Mouse (Mus musculus) midbrain, embryonic 12.5 days (tissue): Measurements from ENCODE around the gene Ngrn. TPM values are rescaled to one million over a fixed set of nuclear protein-coding genes. Genes with fewer than 3 reads are reported as not detected.

Source experiments
- ATAC-seq: fragments of 200-750 bp; cut with Nextera tagmentation; 2 replicates; pipeline ENCODE4 v1.8.0; 2017; ENCODE audit warnings: low read depth, moderate TSS enrichment, moderate library complexity; ENCODE audit not compliant: low FRiP score
- H3K27ac ChIP-seq: fragments of 300-500 bp; sonication (generic); replicated peaks from 2 replicates; pipeline ENCODE4 v1.5.1; 2016; ENCODE audit warnings: mild to moderate bottlenecking
- H3K27me3 ChIP-seq: fragments of 300-500 bp; sonication (generic); 2 replicates; pipeline ENCODE4 v1.6.1; 2016; ENCODE audit warnings: mild to moderate bottlenecking
- H3K36me3 ChIP-seq: fragments of 300-500 bp; sonication (generic); 2 replicates; pipeline ENCODE4 v1.6.1; 2016
- H3K4me1 ChIP-seq: fragments of 300-500 bp; sonication (generic); 2 replicates; pipeline ENCODE4 v1.6.1; 2016
- H3K4me2 ChIP-seq: fragments of 300-500 bp; sonication (generic); replicated peaks from 2 replicates; pipeline ENCODE4 v1.6.1; 2016; ENCODE audit warnings: mild to moderate bottlenecking, moderate library complexity
- H3K4me3 ChIP-seq: fragments of 300-500 bp; sonication (generic); 2 replicates; pipeline ENCODE4 v1.5.1; 2016; ENCODE audit warnings: mild to moderate bottlenecking
- H3K9ac ChIP-seq: fragments of 300-500 bp; sonication (generic); replicated peaks from 2 replicates; pipeline ENCODE4 v1.6.1; 2016; ENCODE audit warnings: mild to moderate bottlenecking, moderate library complexity
- H3K9me3 ChIP-seq: fragments of 300-500 bp; sonication (generic); 2 replicates; pipeline ENCODE4 v1.6.1; 2016; ENCODE audit warnings: mild to moderate bottlenecking
- WGBS: fragments of 180-500 bp; shearing (Covaris S2); methylation state at CpG from one replicate; pipeline ENCODE4 v1.1.7; 2016; 5-methylcytosine and 5-hydroxymethylcytosine counted together
- polyA plus RNA-seq: library from polyadenylated mRNA; unstranded; fragments of >200 nt; fragmentation: Nextera tagmentation; extraction: Ambion mirVana; gene quantifications from 2 replicates; pipeline ENCODE4 v1.2.1, GENCODE M21; 2016

The Ngrn gene
- polyA plus RNA-seq, 1 experiment from 2014 or later = 57.5 TPM

GRCm38 (mm10) chr7:80264606-80265005 is 3.6 kb downstream of the Ngrn start:
- H3K36me3 ChIP-seq = peaks cover 33% of the 10 kb centered on the region
- H3K9ac ChIP-seq = no peak overlapping the region
- H3K9me3 ChIP-seq = no peaks in the 10 kb centered on the region
- 96% methylated on average over 12 of the region's 12 CpGs for WGBS
- H3K4me1 ChIP-seq = peaks cover 23% of the 10 kb centered on the region
- no peak overlapping the region for H3K4me3 ChIP-seq
- ATAC-seq = no peak
- H3K4me2 ChIP-seq = no peak overlapping the region
- H3K27me3 ChIP-seq = peaks cover 6% of the 10 kb centered on the region
- no peak overlapping the region for H3K27ac ChIP-seq

DNA sequence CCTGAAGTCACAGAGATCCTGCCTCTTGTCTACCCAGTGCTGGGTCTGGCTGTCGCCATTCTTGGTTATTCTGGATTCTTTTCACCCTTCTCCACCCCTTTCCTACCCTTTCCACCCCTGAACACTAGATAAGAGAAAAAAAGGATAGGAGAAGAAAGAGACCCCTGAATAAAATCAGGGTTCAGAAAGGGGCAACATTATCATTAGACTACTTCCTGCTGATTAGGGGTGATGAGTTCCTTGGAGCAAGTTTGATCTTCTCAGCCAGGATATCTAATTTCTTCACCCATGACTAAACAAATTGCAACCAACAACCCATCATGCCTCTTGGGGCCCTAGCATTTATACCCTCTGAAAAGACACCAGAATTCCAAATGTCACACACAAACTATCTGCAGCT is 6.7 kb downstream of the Ngrn start:
- peaks cover 23% of the 10 kb centered on the region for H3K4me1 ChIP-seq
- H3K27ac ChIP-seq = no peak overlapping the region
- H3K4me3 ChIP-seq = no peak overlapping the region
- no peak overlapping the region for H3K4me2 ChIP-seq
- no peak for ATAC-seq
- peaks cover 40% of the 10 kb centered on the region for H3K36me3 ChIP-seq
- no peaks in the 10 kb centered on the region for H3K27me3 ChIP-seq
- H3K9ac ChIP-seq = no peak overlapping the region
- H3K9me3 ChIP-seq = no peaks in the 10 kb centered on the region
- WGBS = 74% methylated on average over 1 of the region's 1 CpGs

DNA sequence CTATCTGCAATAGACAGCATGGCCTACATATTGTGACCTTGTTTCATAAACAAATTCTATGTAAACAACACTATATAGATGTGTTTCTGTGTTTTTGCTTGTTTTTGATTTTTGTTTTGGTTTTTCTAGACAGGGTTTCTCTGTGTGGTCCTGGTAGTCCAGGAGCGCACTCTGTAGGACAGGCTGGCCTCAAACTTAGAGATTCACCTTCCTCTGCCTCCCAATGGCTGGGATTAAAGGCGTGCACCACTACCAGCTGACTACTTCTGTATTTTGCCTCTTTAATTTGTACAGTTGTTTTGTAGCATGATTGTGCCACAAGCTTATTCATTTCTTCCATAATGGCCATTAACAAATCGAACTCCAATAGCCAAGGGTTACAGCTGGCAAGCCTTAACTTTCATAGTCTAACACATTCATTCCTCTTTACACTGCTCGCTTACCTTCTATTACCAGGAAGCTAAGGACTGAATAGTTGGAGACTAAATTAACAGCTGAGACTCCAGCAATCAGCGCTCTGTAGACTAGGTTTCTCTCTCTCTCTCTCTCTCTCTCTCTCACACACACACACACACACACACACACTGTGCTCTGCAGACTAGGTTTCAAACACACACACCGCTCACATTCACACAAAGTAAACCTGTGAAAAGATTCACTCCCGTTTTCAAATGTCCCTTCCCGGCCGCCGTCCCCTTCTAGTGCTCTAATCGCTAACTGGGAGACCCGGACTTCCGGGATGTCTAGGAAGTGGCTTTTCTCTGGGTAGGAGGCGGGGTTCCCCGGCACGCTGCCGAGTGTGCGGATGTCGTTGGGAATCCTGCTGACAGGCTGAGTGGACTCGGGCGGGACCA is 8.1 kb downstream of the Ngrn start, which contains the start of gene Vps33b:
Vps33b (plus strand) TSS at position 753 of the 854 bp plus-strand sequence.
- H3K36me3 ChIP-seq = peaks cover 51% of the 10 kb centered on the region
- ATAC-seq = peak; percentile 90
- 4% methylated on average over 21 of the region's 21 CpGs for WGBS
- peak within 1 kb of the TSS; percentile 92 for H3K4me2 ChIP-seq
- no peaks in the 10 kb centered on the region for H3K27me3 ChIP-seq
- H3K9ac ChIP-seq = peak within 1 kb of the TSS; percentile 70
- peaks cover 23% of the 10 kb centered on the region for H3K4me1 ChIP-seq
- peaks cover 11% of the 10 kb centered on the region for H3K9me3 ChIP-seq
- peak within 1 kb of the TSS; percentile 73 for H3K27ac ChIP-seq
- peak within 1 kb of the TSS; percentile 87 for H3K4me3 ChIP-seq

- Histone ChIP-seq H3K9ac (peak overlapping the region; percentile 70), H3K9me3 (peaks cover 18% of the 10 kb centered on the region), H3K27ac (peak overlapping the region; percentile 73), H3K4me1 (peaks cover 23% of the 10 kb centered on the region), H3K27me3 (no peaks in the 10 kb centered on the region), H3K4me3 (peak overlapping the region; percentile 87), H3K36me3 (peaks cover 51% of the 10 kb centered on the region), H3K4me2 (peak overlapping the region; percentile 92)
- no peak for ATAC-seq
- 1% methylated on average over 23 of the region's 23 CpGs for WGBS
Observed at GRCm38 (mm10) chr7:80269751-80270255, 8.8 kb downstream of the Ngrn start.

DNA sequence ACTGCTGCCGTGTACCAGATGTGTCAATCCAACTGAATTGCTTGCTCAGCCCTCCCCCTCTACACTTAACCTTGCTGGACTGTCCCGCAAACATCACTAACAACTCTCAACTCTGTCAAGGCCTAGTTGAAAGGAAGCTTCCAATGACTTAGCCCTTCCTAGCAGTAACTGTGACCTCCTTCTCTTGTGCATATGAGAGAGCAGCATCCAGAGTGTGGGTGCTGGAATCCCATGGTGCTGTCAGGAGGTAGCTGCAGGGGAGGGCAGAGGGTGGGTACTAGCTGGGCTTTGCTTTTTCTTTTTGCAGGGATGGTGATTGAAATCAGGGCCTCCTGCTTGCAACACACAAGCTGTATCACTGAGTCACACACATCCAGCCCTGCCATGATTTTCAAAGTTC is 12.4 kb downstream of the Ngrn start:
- WGBS = 89% methylated on average over 2 of the region's 2 CpGs
- Histone ChIP-seq H3K36me3 (peaks cover 61% of the 10 kb centered on the region), H3K9ac (no peak overlapping the region)

DNA sequence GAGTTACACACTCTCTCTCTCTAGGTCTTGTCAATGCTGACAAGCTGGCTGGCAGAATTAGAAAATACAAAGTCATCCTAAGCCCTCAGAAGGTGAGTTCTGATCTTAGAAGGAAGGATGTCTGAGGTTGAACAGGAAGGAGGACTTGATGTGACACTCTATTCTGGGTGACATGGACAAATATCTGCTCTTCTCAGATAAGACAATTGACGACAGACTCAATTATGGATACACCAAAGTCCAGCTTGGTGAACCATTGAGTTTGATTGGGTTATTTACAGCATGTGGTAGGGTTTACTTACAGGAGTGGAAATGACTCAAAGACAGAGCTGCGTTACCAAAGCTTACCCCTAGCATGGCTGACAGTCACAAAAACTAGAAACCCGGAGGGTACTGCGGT is 15.4 kb downstream of the Ngrn start:
- no peak overlapping the region for H3K4me2 ChIP-seq
- no peaks in the 10 kb centered on the region for H3K4me1 ChIP-seq
- H3K9me3 ChIP-seq = peaks cover 24% of the 10 kb centered on the region
- no peak for ATAC-seq
- no peak overlapping the region for H3K27ac ChIP-seq
- no peak overlapping the region for H3K4me3 ChIP-seq
- no peaks in the 10 kb centered on the region for H3K27me3 ChIP-seq
- WGBS = 98% methylated on average over 4 of the region's 4 CpGs
- peaks cover 85% of the 10 kb centered on the region for H3K36me3 ChIP-seq
- H3K9ac ChIP-seq = no peak overlapping the region

More for the DNA sequence above, 12.4 kb downstream of the Ngrn start:
- peaks cover 24% of the 10 kb centered on the region for H3K9me3 ChIP-seq
- H3K27me3 ChIP-seq = no peaks in the 10 kb centered on the region
- H3K4me1 ChIP-seq = peaks cover 21% of the 10 kb centered on the region
- no peak overlapping the region for H3K4me2 ChIP-seq
- no peak overlapping the region for H3K4me3 ChIP-seq
- no peak overlapping the region for H3K27ac ChIP-seq
- no peak for ATAC-seq

DNA sequence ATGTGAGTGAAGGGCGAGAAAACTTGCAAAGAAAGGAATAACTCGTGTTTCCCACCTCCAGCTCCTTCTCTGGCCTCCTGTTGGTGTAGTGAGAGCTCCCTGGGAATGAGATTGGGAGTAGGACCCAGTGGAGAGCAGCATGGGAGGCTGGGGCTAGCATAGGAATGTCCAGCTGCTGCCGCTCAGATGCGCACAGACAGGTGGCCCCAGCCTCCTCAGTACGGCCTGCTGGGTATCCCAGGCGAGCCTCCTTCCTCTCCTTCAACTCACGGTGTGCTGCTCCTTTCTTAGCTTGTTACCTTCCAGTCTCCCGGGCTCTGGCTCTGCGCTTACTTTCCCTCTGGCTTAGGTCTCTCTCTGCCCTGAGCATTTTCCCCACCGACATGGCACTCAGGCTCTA is 19.0 kb downstream of the Ngrn start:
- H3K4me3 ChIP-seq = no peak overlapping the region
- 81% methylated on average over 10 of the region's 10 CpGs for WGBS
- H3K4me2 ChIP-seq = no peak overlapping the region
- H3K9ac ChIP-seq = no peak overlapping the region
- H3K27ac ChIP-seq = no peak overlapping the region
- H3K36me3 ChIP-seq = peaks cover 86% of the 10 kb centered on the region
- ATAC-seq = no peak
- no peaks in the 10 kb centered on the region for H3K27me3 ChIP-seq
- no peaks in the 10 kb centered on the region for H3K4me1 ChIP-seq
- H3K9me3 ChIP-seq = peaks cover 3% of the 10 kb centered on the region

DNA sequence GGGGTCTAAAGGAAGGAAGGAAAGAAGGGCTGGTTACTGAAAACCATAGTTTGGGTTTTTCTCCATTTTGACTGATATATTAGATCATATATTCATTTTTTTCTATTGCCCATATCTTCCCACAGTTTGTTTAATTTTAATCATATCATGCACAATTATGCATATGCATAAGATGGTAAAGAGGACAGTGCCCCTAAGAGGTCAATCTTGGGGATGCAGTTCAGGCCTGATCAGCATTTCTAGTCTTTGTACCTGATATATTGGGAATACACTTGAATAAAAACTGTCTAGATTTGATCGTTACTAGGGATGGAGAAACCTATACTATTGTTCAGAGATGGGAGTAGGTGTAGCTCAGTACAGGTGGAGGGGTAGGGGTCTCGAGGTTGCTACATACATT is 20.0 kb downstream of the Ngrn start:
- peaks cover 88% of the 10 kb centered on the region for H3K36me3 ChIP-seq
- H3K4me1 ChIP-seq = no peaks in the 10 kb centered on the region
- no peak for ATAC-seq
- H3K27me3 ChIP-seq = no peaks in the 10 kb centered on the region
- H3K4me3 ChIP-seq = no peak overlapping the region
- H3K9ac ChIP-seq = no peak overlapping the region
- H3K9me3 ChIP-seq = no peaks in the 10 kb centered on the region
- H3K4me2 ChIP-seq = no peak overlapping the region
- no peak overlapping the region for H3K27ac ChIP-seq
- WGBS = 89% methylated on average over 2 of the region's 2 CpGs

- no peak overlapping the region for H3K27ac ChIP-seq
Observed at GRCm38 (mm10) chr7:80281646-80282045, 20.6 kb downstream of the Ngrn start.

GRCm38 (mm10) chr7:80283226-80283918 is 22.4 kb downstream of the Ngrn start:
- Histone ChIP-seq H3K4me1 (no peaks in the 10 kb centered on the region), H3K4me2 (no peak overlapping the region), H3K27me3 (no peaks in the 10 kb centered on the region), H3K36me3 (peaks cover 88% of the 10 kb centered on the region), H3K9me3 (no peaks in the 10 kb centered on the region), H3K27ac (no peak overlapping the region), H3K9ac (no peak overlapping the region), H3K4me3 (no peak overlapping the region)
- WGBS = 92% methylated on average over 3 of the region's 3 CpGs
- no peak for ATAC-seq

More at GRCm38 (mm10) chr7:80281646-80282045, 20.6 kb downstream of the Ngrn start:
- H3K4me3 ChIP-seq = no peak overlapping the region
- WGBS = 90% methylated on average over 3 of the region's 3 CpGs
- no peak overlapping the region for H3K9ac ChIP-seq
- peaks cover 88% of the 10 kb centered on the region for H3K36me3 ChIP-seq
- H3K9me3 ChIP-seq = no peaks in the 10 kb centered on the region
- H3K4me2 ChIP-seq = no peak overlapping the region
- no peaks in the 10 kb centered on the region for H3K27me3 ChIP-seq
- no peaks in the 10 kb centered on the region for H3K4me1 ChIP-seq
- ATAC-seq = no peak

DNA sequence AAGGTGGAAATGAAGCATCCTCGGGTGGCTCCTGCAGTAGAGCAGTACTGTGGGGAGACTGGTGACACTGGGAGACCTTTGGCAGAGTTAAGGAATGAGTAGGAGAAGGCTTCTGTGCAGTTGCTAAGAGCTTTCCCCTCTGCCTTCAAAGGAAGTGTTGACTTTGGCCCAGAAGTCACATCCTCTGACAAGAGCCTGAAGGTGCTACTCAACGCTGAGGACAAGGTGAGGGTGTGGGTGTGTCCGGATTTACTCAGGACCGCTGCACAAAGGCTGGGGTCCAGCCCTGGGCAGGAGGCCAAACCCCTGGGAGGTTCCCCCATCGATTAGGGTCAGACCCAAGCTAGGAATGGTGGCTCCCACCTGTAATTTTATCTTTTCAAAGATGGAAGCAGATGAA is 23.4 kb downstream of the Ngrn start:
- Histone ChIP-seq H3K9me3 (no peaks in the 10 kb centered on the region), H3K27me3 (no peaks in the 10 kb centered on the region), H3K27ac (no peak overlapping the region), H3K36me3 (peaks cover 83% of the 10 kb centered on the region), H3K9ac (no peak overlapping the region), H3K4me2 (no peak overlapping the region), H3K4me3 (no peak overlapping the region), H3K4me1 (no peaks in the 10 kb centered on the region)
- WGBS = 95% methylated on average over 5 of the region's 5 CpGs
- ATAC-seq = no peak

DNA sequence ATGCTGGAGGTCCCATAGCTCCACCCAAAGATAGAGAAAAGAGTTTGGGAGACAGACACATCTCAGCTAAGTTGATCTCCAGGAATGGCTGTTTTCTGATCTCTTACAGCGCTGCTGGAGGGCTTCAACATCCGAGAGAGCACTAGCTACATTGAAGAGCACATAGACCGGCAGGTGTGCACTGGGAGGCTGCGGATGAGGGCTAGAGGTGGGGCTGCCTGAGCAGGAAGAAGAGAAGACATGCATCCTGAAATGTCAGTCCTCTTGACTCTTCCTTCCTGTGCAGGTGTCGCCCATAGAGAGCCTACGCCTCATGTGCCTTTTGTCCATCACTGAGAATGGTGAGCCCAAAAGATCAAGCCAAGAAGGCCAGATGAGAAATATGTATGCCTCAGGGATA is 24.7 kb downstream of the Ngrn start:
- H3K36me3 ChIP-seq = peaks cover 84% of the 10 kb centered on the region
- 94% methylated on average over 6 of the region's 6 CpGs for WGBS

More for the DNA sequence above, 24.7 kb downstream of the Ngrn start:
- Histone ChIP-seq H3K27me3 (no peaks in the 10 kb centered on the region), H3K9me3 (no peaks in the 10 kb centered on the region), H3K4me3 (no peak overlapping the region), H3K4me2 (no peak overlapping the region), H3K9ac (no peak overlapping the region), H3K27ac (no peak overlapping the region), H3K4me1 (no peaks in the 10 kb centered on the region)
- ATAC-seq = no peak
